Mouse (Mus musculus) layer of hippocampus, postnatal 25 days (tissue): ENCODE results near the gene Nr1h4. TPM values are rescaled to one million over a fixed set of nuclear protein-coding genes. Genes with fewer than 3 reads are reported as not detected.
"Not testable (repeated sequence)": the region's sequence is repeated elsewhere in the genome, so short reads cannot be mapped to it uniquely, and the experiment has no call there.

ENCODE experiments used
- DNase-seq, 2 experiments: peaks; one replicate each; pipeline ENCODE4 v3.0.0; 2022; ENCODE audit warnings: mixed read lengths in 2 of 2, low spot score in 1 of 2; ENCODE audit errors: extremely low spot score in 1 of 2
- total RNA-seq, 2 experiments: library from RNA; stranded (reverse); gene quantifications; 2 replicates each; pipeline ENCODE4 v1.2.3; 2021

Gene Nr1h4
- total RNA-seq, result under 1 TPM in 1 of 2 experiments, not detected in 1; 0.22 TPM

- no peak for DNase-seq
These were observed at the start of gene Nr1h4 for GRCm38 (mm10) chr10:89532929-89533727. Gene Nr1h4 (minus strand): TSS chr10:89533585.

- DNase-seq, result no peak
These were observed 45.4 kb upstream of the Nr1h4 start for GRCm38 (mm10) chr10:89578801-89579200.

GRCm38 (mm10) chr10:89577666-89578065, 44.3 kb upstream of the Nr1h4 start:
- no peak for DNase-seq

GRCm38 (mm10) chr10:89573421-89573820, 40.0 kb upstream of the Nr1h4 start:
- DNase-seq, result no peak

- no peak for DNase-seq
These were observed 39.6 kb upstream of the Nr1h4 start for GRCm38 (mm10) chr10:89572946-89573345.

GRCm38 (mm10) chr10:89567391-89567790, 34.0 kb upstream of the Nr1h4 start:
- no peak for DNase-seq

- DNase-seq, result no peak
These were observed 32.1 kb upstream of the Nr1h4 start for GRCm38 (mm10) chr10:89565301-89566022.

GRCm38 (mm10) chr10:89562113-89562512, 28.7 kb upstream of the Nr1h4 start:
- no peak for DNase-seq

- no peak for DNase-seq
These were observed 26.0 kb upstream of the Nr1h4 start for GRCm38 (mm10) chr10:89559351-89559750.

- DNase-seq, result not testable (repeated sequence)
These were observed 21.5 kb upstream of the Nr1h4 start for GRCm38 (mm10) chr10:89554885-89555284.

GRCm38 (mm10) chr10:89553855-89554254, 20.5 kb upstream of the Nr1h4 start:
- DNase-seq, result not testable (repeated sequence)

GRCm38 (mm10) chr10:89553015-89553414, 19.6 kb upstream of the Nr1h4 start:
- no peak for DNase-seq

GRCm38 (mm10) chr10:89551657-89552056, 18.3 kb upstream of the Nr1h4 start:
- no peak for DNase-seq

GRCm38 (mm10) chr10:89548028-89548427, 14.6 kb upstream of the Nr1h4 start:
- DNase-seq, result no peak

- DNase-seq, result no peak
These were observed 13.6 kb upstream of the Nr1h4 start for GRCm38 (mm10) chr10:89546989-89547388.

GRCm38 (mm10) chr10:89543867-89544266, 10.5 kb upstream of the Nr1h4 start:
- DNase-seq, result no peak

- no peak for DNase-seq
These were observed 8.9 kb upstream of the Nr1h4 start for GRCm38 (mm10) chr10:89542321-89542720.

GRCm38 (mm10) chr10:89532451-89532850, 934 bp downstream of the Nr1h4 start:
- DNase-seq, result no peak

GRCm38 (mm10) chr10:89531976-89532375, 1.4 kb downstream of the Nr1h4 start:
- DNase-seq, result no peak

GRCm38 (mm10) chr10:89531194-89531634, 2.2 kb downstream of the Nr1h4 start:
- DNase-seq, result no peak

GRCm38 (mm10) chr10:89527054-89527453, 6.3 kb downstream of the Nr1h4 start:
- DNase-seq, result no peak

GRCm38 (mm10) chr10:89525823-89526222, 7.6 kb downstream of the Nr1h4 start:
- no peak for DNase-seq
